Mouse (Mus musculus) embryonic facial prominence, embryonic 12.5 days (tissue): ENCODE data around the gene Hydin. TPM values are rescaled to one million over a fixed set of nuclear protein-coding genes. Genes with fewer than 3 reads are reported as not detected.

Experiments used
- microRNA-seq: library from miRNA; unstranded; fragments of <30 nt; microRNA quantifications from one replicate; pipeline ENCODE4, GENCODE M21; 2017
- polyA plus RNA-seq: library from polyadenylated mRNA; unstranded; fragments of >200 nt; fragmentation: Nextera tagmentation; extraction: Ambion mirVana; gene quantifications from 2 replicates; pipeline ENCODE4 v1.2.1, GENCODE M21; 2016

Hydin gene
- polyA plus RNA-seq, 1 experiment from 2014 or later = 0.08 TPM

Small RNA genes within 50 kb of the gene (microRNA-seq; reads per million reads assigned to microRNA genes)
- gene Gm44489 (not detected), gene Gm47306 (not detected)

Other genes with a start within 250 kb of the Hydin start
- not detected in 2 replicates for gene Chst4, start 227.2 kb upstream of the Hydin start, polyA plus RNA-seq
- 11.2 and 11.8 TPM in 2 replicates for gene Zfp612, start 187.2 kb upstream of the Hydin start, polyA plus RNA-seq
- not detected in 2 replicates for gene Gm21964, start 165.8 kb upstream of the Hydin start, polyA plus RNA-seq
- gene Gm17720, start 164.2 kb upstream of the Hydin start, polyA plus RNA-seq = not detected in 2 replicates
- 3.6 and 6.4 TPM in 2 replicates for gene Calb2, start 98.8 kb upstream of the Hydin start, polyA plus RNA-seq
- gene Cmtr2, start 51.3 kb upstream of the Hydin start, polyA plus RNA-seq = 9.0 and 9.4 TPM in 2 replicates